Mouse (Mus musculus) CD4-positive, CD25-positive, alpha-beta regulatory T cell, adult 4 months (primary cell): Measurements from ENCODE around the gene Usp48. TPM values are rescaled to one million over a fixed set of nuclear protein-coding genes. Genes with fewer than 3 reads are reported as not detected.

ENCODE experiments used
- ATAC-seq: one replicate; pipeline ENCODE4 v1.8.0; 2017
- polyA plus RNA-seq, 2 experiments: library from polyadenylated mRNA; unstranded; fragments of 100-300 nt; shearing (Covaris generic); gene quantifications; one replicate each; pipeline ENCODE4 v1.2.1; 2017

Gene Usp48
- polyA plus RNA-seq, 2 experiments from 2014 or later = 41.9 to 62.2 TPM

DNA sequence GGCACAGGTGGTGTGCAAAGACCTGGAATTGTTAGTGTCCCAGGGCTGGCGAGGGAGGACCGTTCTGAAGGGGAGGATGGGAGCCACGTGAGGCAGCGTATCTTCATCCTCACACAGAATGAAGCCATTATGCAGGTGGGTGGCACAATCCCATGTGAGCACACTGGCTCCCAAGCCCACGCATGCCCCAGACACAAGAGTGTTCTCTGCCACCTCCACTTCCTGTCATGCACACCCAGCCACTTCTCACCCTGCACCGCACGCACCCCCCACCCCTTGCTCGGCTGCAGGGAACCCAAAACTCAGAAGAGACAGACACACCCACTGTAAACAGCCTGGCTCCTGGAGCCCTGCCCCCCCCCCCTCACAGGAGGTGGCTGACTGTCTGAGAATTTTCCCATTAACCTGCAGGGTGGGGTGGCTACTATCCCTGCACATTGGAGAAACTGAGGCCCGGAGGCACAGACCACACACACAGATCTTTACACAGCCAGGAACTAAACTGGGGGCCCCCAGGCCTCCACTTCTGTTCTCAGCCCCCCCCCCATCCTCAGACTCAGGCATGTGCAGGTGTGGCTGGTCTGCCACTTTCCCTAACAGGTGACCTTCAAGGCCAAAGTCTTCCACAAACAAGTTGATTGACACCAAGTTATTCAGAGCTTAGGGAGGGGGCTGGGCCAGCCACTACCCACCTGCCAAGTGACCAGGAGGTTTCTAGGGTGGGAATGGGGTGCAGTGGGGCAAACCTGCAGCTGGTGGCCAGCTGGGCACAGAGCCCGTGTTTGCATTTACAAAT lies 98.8 kb downstream of the Usp48 start:
- ATAC-seq = no peak

DNA sequence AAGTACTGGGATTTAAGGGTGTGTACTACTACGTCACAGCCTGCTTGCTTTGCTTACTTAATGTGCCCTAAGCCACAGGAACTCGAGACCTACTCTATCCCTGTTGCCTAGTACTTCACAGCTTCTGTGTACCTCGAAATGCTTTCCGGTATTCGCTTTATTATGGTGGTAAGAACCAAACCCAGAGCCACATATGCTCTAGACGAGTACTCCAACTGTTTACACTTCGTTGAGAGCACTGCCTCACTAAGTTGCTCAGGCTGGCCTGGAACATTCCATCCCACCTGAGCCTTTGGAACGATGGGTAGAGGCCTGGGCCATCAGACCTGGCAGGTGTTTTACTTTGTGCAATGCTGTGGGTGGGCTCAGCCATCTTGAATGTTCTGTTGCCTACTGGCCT lies 101.7 kb downstream of the Usp48 start:
- ATAC-seq = no peak

DNA sequence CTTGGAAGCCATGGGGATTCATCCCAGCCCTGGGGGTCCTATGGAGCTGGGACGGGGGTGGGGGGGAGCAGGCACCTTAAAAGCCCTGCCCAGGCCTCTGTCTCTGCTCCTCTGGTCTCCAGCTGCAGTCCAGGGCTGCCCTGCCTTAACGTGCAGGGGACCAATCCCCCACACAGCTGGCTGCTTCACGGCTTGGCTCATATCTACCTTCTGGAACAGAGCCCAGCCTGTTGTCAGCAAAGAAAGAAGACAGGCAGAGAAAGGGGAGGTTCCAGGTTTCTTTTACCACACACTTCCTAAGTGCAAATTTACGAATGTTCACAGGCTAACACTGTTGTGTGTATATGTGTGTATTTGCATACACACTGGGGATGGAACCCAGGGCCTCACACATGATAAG lies 102.3 kb downstream of the Usp48 start:
- no peak for ATAC-seq

DNA sequence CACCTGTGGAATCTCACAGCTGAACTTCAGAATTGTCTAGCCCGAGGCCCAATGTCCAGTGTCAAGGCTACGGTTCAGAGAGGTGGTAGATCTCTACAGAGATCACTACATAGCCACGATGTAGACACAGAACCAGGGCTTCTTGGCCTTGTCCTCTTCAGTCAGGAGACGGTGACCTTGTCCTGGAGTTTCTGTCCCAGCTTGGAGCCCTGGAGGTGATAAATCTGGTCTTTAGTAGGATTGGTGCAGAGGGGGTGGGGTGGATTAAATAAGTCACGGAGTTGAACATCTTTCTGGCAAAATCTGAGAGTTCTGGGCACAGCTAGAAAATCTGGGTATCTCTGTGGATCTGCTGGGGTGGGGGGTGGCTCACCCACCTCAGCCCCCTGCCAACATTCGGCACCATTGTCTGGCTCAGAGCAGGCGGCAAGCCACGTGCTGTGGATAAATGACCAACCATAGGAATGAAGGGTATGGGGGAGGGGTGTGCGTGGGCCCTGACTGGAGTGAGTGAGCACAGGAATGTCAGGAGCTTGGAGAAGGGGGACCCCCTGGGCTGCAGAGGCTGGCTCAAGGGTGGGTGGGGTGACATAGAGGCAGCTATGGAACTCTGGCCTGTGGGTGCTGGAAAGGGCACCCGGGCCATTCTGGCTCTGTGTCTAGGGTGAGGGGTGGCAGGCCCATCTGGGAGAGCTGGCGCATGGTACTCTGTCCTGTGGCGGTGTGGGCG lies 103.8 kb downstream of the Usp48 start:
- ATAC-seq = no peak

DNA sequence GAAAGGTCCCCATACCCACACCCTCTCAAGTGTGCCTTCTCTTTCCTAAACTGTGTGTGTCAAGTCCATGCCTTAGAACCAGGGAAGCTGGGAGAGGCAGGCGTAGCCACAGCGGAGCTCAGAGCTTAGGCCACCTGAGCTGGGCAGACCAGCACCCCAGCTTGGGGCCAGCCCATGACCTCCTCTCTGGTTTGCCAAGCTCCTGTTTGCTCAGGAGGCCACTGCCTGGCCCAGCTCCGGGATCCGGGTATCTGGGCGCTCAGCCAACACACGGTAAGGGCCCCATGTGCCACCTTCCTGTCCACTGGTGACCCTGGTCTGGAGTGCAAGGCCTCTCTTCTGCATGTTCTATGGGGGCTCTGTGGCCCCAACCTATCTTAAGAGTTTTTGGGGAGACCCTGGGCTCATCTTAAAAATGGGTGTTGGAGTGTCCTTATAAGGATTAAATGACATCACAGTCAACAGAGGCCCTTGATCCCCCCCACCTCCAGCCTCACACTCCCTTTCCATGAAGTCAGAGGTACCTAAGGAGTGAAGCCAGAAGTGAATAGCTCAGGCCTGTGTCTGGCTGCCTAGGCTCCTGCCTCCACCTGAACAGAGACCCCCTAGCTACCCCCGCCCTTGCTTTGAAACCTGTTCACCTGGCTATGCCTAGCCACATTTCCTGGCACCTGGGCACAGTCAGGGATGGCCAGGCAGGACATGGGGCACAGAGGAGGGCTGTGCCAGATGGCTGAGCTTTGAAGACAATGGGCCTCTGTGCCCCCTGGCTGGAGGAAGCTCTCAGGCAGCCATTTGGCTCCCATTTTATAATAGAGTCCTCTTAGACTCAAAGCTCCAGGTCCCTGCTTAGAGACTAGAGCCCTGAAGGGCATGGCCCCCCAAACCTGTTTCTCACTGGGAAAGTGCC lies 104.8 kb downstream of the Usp48 start:
- ATAC-seq = no peak

DNA sequence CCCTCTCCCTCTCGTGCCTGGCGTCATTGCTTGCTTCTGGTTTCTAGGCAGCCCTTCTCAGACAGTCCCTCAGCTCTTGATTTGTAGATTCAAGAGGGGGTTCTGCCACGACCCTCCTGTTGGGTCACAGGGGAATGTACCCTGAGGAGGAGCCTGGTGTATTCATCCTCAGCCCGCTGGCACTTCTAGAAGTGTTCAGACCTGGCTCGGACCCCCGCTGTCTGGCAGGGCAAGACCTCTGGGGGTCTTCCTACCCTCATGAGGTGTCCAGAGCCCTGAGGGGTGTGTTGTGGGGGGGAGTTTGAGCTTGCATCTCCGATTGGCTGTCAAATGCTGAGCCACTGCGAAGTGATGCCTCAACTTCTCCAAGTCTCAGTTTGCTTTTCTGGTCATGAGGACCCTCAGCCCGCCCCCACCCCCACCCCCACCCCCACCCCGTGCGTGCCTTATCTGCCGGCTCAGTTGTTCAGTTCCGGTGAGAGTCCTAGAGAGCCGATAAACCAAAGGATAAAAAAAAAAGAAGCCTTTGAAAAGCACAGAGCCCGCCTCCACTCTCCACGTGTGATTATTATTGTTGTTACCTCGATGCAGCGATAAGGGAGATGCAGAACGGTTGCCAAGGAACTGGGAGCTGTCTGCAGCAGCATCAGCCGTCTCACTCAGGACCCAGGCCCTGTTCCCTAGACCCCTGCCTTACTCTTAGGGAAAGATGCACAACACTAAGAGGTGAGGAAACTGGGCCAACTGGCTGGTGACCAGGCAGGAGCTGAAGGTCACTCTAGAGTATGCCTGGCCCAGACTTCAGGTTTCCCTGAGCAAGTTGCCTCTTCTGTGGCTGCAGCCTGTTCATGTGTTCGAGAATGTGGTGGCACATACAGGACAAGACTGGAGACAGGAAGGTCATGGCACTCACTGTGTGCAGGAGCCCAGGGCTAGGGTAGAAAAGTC lies 106.0 kb downstream of the Usp48 start:
- no peak for ATAC-seq

DNA sequence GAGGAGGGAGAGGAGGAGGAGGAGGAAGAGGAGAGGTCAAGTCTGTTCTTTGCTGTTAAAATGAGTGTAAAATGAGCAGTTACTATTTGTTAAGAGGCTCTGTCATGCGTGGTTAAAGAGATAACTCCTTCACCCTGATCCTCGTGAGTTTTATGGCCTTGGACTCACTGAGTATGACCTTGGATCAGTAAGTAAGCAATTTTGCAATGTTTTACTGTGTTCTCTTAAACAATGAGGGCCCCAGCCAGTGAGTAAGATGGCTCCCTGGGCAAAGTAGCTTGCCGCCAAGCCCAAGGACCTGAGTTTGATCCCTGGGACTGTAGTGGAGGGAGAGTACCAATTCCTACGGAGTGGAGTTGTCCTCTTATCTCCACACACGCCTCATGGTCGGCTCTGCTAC lies 107.4 kb downstream of the Usp48 start:
- ATAC-seq = no peak

DNA sequence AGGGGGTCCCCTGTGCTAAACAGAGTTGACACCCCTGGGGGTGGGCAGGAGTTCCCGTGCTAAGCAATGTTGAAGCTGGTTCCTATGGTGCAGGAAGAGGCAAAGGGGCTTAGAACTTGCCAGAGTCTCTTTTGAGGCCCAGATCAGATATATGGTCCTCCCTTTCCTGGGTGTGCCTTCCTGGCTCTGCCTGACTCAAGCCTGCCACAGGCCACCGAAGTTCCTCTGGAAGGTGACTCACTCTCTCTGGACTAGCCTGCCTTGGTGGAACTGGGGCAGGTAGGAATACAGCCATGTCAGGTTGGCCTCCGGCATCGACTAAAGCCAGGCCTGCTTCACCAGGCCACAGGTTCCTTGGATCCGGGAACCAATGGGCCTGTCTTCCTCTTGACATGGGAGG lies 109.5 kb downstream of the Usp48 start:
- ATAC-seq = no peak

DNA sequence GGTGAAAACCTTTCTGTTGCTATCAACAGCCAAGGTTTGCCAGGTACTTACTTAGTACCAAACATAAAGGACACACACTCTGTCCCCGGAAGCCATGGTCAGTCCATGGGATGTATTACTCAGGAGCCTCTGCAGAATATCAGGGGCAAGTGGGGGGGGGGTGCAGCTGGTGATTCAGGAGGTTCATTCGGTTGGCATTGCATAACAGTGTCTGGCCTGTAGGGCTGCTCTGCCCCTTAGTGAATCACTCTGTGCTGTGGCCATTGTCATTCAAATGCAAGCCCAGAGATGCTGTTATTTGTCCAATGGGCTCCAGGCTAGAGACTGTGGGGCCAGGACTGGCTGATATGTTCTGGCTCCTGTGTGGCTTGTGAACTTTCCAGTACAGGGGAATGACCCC lies 111.0 kb downstream of the Usp48 start:
- no peak for ATAC-seq

DNA sequence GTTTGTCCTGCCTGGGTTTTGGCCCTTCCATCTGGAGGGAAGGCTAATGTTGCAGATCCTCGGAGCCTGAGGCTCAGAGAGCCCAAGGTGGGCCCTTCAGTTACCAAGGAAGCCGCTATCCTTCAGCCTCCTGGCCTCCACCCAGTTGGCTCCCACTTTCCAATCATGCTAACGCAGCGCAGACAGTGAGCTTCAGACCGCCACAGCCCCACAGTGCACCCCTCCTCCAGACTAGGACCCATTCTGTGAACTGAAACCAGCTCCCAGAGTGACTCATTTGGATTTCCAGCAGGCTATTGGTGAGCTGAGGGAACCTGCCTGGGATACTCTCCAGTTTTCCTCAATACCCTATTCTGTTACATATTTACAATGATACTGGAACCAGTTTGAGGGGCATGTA lies 111.8 kb downstream of the Usp48 start:
- no peak for ATAC-seq

DNA sequence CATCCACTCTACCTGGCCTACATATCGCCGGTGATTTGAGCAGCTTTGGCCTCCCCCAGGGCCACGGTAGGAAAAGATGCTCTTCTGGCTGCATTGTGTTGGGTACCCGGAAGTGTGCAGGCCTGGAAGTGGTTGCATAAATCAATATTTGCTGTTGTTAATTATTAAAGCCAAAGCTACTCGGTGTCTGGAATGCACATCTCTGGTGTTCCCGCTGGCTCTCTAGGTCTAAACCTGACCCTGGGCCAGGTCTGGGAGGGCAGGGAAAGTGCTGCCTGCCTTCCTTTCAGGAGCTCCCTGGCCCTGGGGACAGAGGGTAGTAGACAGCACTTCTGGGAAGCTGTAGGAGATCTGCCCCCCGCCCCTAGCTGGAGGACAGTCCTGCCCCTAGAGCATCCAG lies 113.0 kb downstream of the Usp48 start:
- no peak for ATAC-seq

DNA sequence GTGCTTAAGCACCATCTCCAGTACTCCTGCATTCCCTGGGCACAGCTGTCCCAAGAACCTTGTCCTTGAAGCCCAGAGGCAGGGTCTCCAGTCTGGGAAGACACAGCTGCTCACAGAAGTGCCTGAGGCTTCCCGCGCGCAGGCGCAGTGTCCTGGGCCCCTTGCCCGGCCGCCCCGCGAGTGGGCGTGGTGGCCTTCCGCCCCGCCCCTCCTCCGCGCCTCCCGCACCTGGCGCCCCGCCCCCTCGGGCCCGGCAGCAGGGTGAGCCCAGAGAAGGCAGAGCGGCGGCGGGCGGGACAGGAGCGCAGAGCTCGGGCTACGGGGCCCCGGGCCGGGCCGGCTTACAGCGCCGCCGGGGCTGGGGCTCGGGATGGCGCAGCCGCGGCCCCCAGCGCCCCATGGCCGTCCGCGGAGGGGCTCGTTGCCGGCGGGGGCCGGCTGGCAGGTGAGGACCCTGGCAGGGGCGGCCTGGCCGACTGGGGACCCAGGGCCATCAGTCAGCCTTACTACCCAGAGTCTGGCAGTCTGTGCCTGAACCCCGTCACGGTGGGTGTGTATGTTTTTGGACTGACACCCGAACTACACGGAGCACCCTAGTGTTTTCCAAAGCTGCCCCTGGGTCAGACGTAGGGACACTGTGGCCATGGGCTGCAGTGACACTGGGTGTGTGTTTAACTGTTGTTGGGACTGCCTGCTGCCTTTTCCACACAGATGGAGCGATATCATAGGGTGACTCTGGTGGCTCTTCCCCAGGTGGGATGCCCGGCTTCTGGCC lies 113.8 kb downstream of the Usp48 start:
- ATAC-seq = peak; percentile 37

Other genes with a start within 250 kb of the Usp48 start
- 100 to 1,000 TPM; 630 to 632 TPM for gene Cdc42, start 236.0 kb upstream of the Usp48 start, polyA plus RNA-seq
- not detected for gene Cela3a, start 184.0 kb upstream of the Usp48 start, polyA plus RNA-seq
- gene Cela3b, start 163.2 kb upstream of the Usp48 start, polyA plus RNA-seq = not detected
- not detected for gene 1700013G24Rik, start 140.5 kb upstream of the Usp48 start, polyA plus RNA-seq
- gene Hspg2, start 125.0 kb upstream of the Usp48 start, polyA plus RNA-seq = not detected
- not detected for gene Ldlrad2, start 19.2 kb upstream of the Usp48 start, polyA plus RNA-seq
- 1 to 10 TPM in 1 of 2 experiments, not detected in 1; 1.4 TPM for gene Rap1gap, start 71.0 kb downstream of the Usp48 start, polyA plus RNA-seq
- 1 to 10 TPM; 1.5 to 2.8 TPM for gene Alpl, start 202.6 kb downstream of the Usp48 start, polyA plus RNA-seq